Comparison of ENCODE assay signal across 8 mouse cellular contexts in genomic region chr16:17148084-17148483, GRCm38 (mm10). TPM values are rescaled to one million over a fixed set of nuclear protein-coding genes. Genes with fewer than 3 reads are reported as not detected.
DNase-seq lines count a peak whose midpoint lies in the region; ATAC-seq and TF ChIP-seq lines count a peak whose summit lies in the region.

No protein-coding gene starts in this region.

- no peaks in the 10 kb centered on the region for H3K27me3 ChIP-seq in embryonic facial prominence, embryonic 15.5 days
- no peaks in the 10 kb centered on the region for H3K27me3 ChIP-seq in intestine, embryonic 15.5 days (replicated peaks)
- no peaks in the 10 kb centered on the region; the same call in 1 of the 2 replicates for H3K27me3 ChIP-seq in midbrain, embryonic 14.5 days (ENCODE audit: control insufficient read depth, insufficient read depth, low read length)

- no peak overlapping the region for H3K27ac ChIP-seq in left cerebral cortex, adult 2 months
- no peak overlapping the region for H3K27ac ChIP-seq in embryonic facial prominence, embryonic 15.5 days (replicated peaks)
- H3K27ac ChIP-seq in intestine, embryonic 15.5 days: peak overlapping the region; percentile 27; the same call in 1 of the 2 replicates
- no peak overlapping the region for H3K27ac ChIP-seq in midbrain, embryonic 14.5 days (replicated peaks; ENCODE audit: low read depth, low read length)

- H3K4me1 ChIP-seq in embryonic facial prominence, embryonic 15.5 days: peaks cover 17% of the 10 kb centered on the region
- peaks cover 17% of the 10 kb centered on the region for H3K4me1 ChIP-seq in intestine, embryonic 15.5 days (replicated peaks)
- peaks cover 10% of the 10 kb centered on the region for H3K4me1 ChIP-seq in midbrain, embryonic 14.5 days (ENCODE audit: control insufficient read depth, insufficient read depth, low read length)

- no peak overlapping the region; the same call in 1 of the 2 replicates for H3K9ac ChIP-seq in embryonic facial prominence, embryonic 15.5 days
- H3K9ac ChIP-seq in intestine, embryonic 15.5 days: peak overlapping the region; percentile 57
- peak overlapping the region; percentile 71 for H3K9ac ChIP-seq in midbrain, embryonic 14.5 days (replicated peaks; ENCODE audit: low read length)

- peak overlapping the region; percentile 72 for H3K4me3 ChIP-seq in left cerebral cortex, adult 2 months
- peak overlapping the region; percentile 60 for H3K4me3 ChIP-seq in embryonic facial prominence, embryonic 15.5 days (replicated peaks)
- H3K4me3 ChIP-seq in intestine, embryonic 15.5 days (replicated peaks): peak overlapping the region; percentile 64
- H3K4me3 ChIP-seq in midbrain, embryonic 14.5 days (replicated peaks; ENCODE audit: low read depth, low read length): peak overlapping the region; percentile 60

- intact Hi-C loops in left cerebral cortex, adult 2 months (cut with DNase I): loop anchor here (5.0 kb wide), 1 partner anchor 129 kb away; the partner anchor contains the start of gene Tmem191c
- intact Hi-C loops in left cerebral cortex, postnatal 25 days (cut with DNase I): no loop called here

- H3K36me3 ChIP-seq in embryonic facial prominence, embryonic 15.5 days: peaks cover 17% of the 10 kb centered on the region
- 0 out of 2 replicates have a peak, but pooled peaks cover 2% of the 10 kb centered on the region for H3K36me3 ChIP-seq in intestine, embryonic 15.5 days
- H3K36me3 ChIP-seq in midbrain, embryonic 14.5 days (ENCODE audit: control insufficient read depth, insufficient read depth, low read length): peaks cover 19% of the 10 kb centered on the region

- WGBS in embryonic facial prominence, embryonic 15.5 days: 4% methylated on average over 16 of the region's 16 CpGs
- 9% methylated on average over 16 of the region's 16 CpGs for WGBS in intestine, embryonic 15.5 days
- WGBS in midbrain, embryonic 14.5 days: 6% methylated on average over 16 of the region's 16 CpGs

- peak overlapping the region; percentile 94 for H3K4me2 ChIP-seq in embryonic facial prominence, embryonic 15.5 days (replicated peaks)
- H3K4me2 ChIP-seq in intestine, embryonic 15.5 days (replicated peaks): peak overlapping the region; percentile 94
- peak overlapping the region; percentile 90 for H3K4me2 ChIP-seq in midbrain, embryonic 14.5 days (ENCODE audit: low read length)

- ATAC-seq in embryonic facial prominence, embryonic 15.5 days (ENCODE audit: insufficient number of reproducible peaks, low FRiP score, low TSS enrichment, low read depth): 0 out of 2 replicates have a peak, but pooled peaks have one; percentile 27
- ATAC-seq in intestine, embryonic 15.5 days: peak; percentile 26
- peak; percentile 18; the same call in 1 of the 2 replicates for ATAC-seq in midbrain, embryonic 14.5 days (ENCODE audit: low FRiP score, low TSS enrichment)

- H3K9me3 ChIP-seq in embryonic facial prominence, embryonic 15.5 days (replicated peaks): no peaks in the 10 kb centered on the region
- no peaks in the 10 kb centered on the region for H3K9me3 ChIP-seq in intestine, embryonic 15.5 days
- no peaks in the 10 kb centered on the region for H3K9me3 ChIP-seq in midbrain, embryonic 14.5 days (ENCODE audit: control insufficient read depth, low read length)

- peak in 1 of 2 experiments; percentile 32 for DNase-seq in left cerebral cortex, adult 2 months (ENCODE audit: extremely low spot score in 1 of 2, low spot score in 2 of 2)
- no peak for DNase-seq in left cerebral cortex, postnatal 25 days (ENCODE audit: low spot score in 2 of 2)
- DNase-seq in T-cell, adult 2 months (ENCODE audit: low spot score): peak; percentile 6
- DNase-seq in midbrain, embryonic 14.5 days: peak; percentile 58
- peak; percentile 48 to 60 for DNase-seq in thymus, postnatal 36 days
- DNase-seq in adrenal gland, adult 8-10 months: no peak

- TF ChIP-seq CTCF in left cerebral cortex, adult 2 months (IDR thresholded peaks at IDR 0.05): no peak; the same call in 1 of the 2 replicates

RNA-seq across cellular contexts. Expression of gene Ccdc116, which starts 1.1 kb away (rescaled TPM):
- 1 to 10 TPM; 1.3 to 2.1 TPM for total RNA-seq in left cerebral cortex, adult 2 months (2021)
- 1 to 10 TPM; 1.9 to 2.3 TPM for total RNA-seq in left cerebral cortex, postnatal 25 days (2021)
- 0.80 and 1.2 TPM in 2 replicates for polyA plus RNA-seq in embryonic facial prominence, embryonic 15.5 days (2015; fragmentation: Nextera tagmentation; extraction: Ambion mirVana)
- polyA plus RNA-seq in intestine, embryonic 15.5 days (2015; fragmentation: Nextera tagmentation; extraction: Ambion mirVana): 1.9 and 2.3 TPM in 2 replicates
- 2.0 and 2.7 TPM in 2 replicates for polyA plus RNA-seq in midbrain, embryonic 14.5 days (2014; fragmentation: Nextera tagmentation; extraction: Ambion mirVana)
- total RNA-seq in adrenal gland, adult 8-10 months (2022): under 1 TPM; 0.35 to 0.66 (median 0.47) TPM

RNA-seq across cellular contexts. Expression of gene Ydjc, which starts 3.7 kb away (rescaled TPM):
- 10 to 100 TPM; 24.0 to 25.4 TPM for total RNA-seq in left cerebral cortex, adult 2 months (2021)
- total RNA-seq in left cerebral cortex, postnatal 25 days (2021): 10 to 100 TPM; 30.6 to 31.5 TPM
- 14.3 and 15.3 TPM in 2 replicates for polyA plus RNA-seq in embryonic facial prominence, embryonic 15.5 days (2015; fragmentation: Nextera tagmentation; extraction: Ambion mirVana)
- polyA plus RNA-seq in intestine, embryonic 15.5 days (2015; fragmentation: Nextera tagmentation; extraction: Ambion mirVana): 33.5 and 35.1 TPM in 2 replicates
- polyA plus RNA-seq in midbrain, embryonic 14.5 days (2014; fragmentation: Nextera tagmentation; extraction: Ambion mirVana): 34.2 and 46.8 TPM in 2 replicates
- 10 to 100 TPM in 2 of 4 experiments, 1 to 10 TPM in 2; 7.3 to 16.8 (median 9.7) TPM for total RNA-seq in adrenal gland, adult 8-10 months (2022)

RNA-seq across cellular contexts. Expression of gene Sdf2l1, which starts 15.9 kb away (rescaled TPM):
- total RNA-seq in left cerebral cortex, adult 2 months (2021): 10 to 100 TPM; 20.2 to 25.2 TPM
- 10 to 100 TPM; 34.0 to 34.2 TPM for total RNA-seq in left cerebral cortex, postnatal 25 days (2021)
- polyA plus RNA-seq in embryonic facial prominence, embryonic 15.5 days (2015; fragmentation: Nextera tagmentation; extraction: Ambion mirVana): 69.5 and 70.2 TPM in 2 replicates
- 134 and 192 TPM in 2 replicates for polyA plus RNA-seq in intestine, embryonic 15.5 days (2015; fragmentation: Nextera tagmentation; extraction: Ambion mirVana)
- 20.3 and 23.2 TPM in 2 replicates for polyA plus RNA-seq in midbrain, embryonic 14.5 days (2014; fragmentation: Nextera tagmentation; extraction: Ambion mirVana)
- 10 to 100 TPM; 25.5 to 54.1 (median 34.4) TPM for total RNA-seq in adrenal gland, adult 8-10 months (2022)

RNA-seq across cellular contexts. Expression of gene 2610318N02Rik, which starts 23.1 kb away (rescaled TPM):
- 1 to 10 TPM; 1.1 to 2.5 TPM for total RNA-seq in left cerebral cortex, adult 2 months (2021)
- 1 to 10 TPM; 1.6 to 1.9 TPM for total RNA-seq in left cerebral cortex, postnatal 25 days (2021)
- polyA plus RNA-seq in embryonic facial prominence, embryonic 15.5 days (2015; fragmentation: Nextera tagmentation; extraction: Ambion mirVana): 23.3 and 24.5 TPM in 2 replicates
- 34.5 and 39.0 TPM in 2 replicates for polyA plus RNA-seq in intestine, embryonic 15.5 days (2015; fragmentation: Nextera tagmentation; extraction: Ambion mirVana)
- polyA plus RNA-seq in midbrain, embryonic 14.5 days (2014; fragmentation: Nextera tagmentation; extraction: Ambion mirVana): 14.8 and 15.8 TPM in 2 replicates
- total RNA-seq in adrenal gland, adult 8-10 months (2022): 1 to 10 TPM in 2 of 4 experiments, under 1 TPM in 2; 0.62 to 1.5 (median 1.1) TPM

RNA-seq across cellular contexts. Expression of gene Ppil2, which starts 37.0 kb away (rescaled TPM):
- 10 to 100 TPM; 85.3 to 89.8 TPM for total RNA-seq in left cerebral cortex, adult 2 months (2021)
- total RNA-seq in left cerebral cortex, postnatal 25 days (2021): 10 to 100 TPM; 72.7 to 84.5 TPM
- polyA plus RNA-seq in embryonic facial prominence, embryonic 15.5 days (2015; fragmentation: Nextera tagmentation; extraction: Ambion mirVana): 128 and 142 TPM in 2 replicates
- polyA plus RNA-seq in intestine, embryonic 15.5 days (2015; fragmentation: Nextera tagmentation; extraction: Ambion mirVana): 121 and 129 TPM in 2 replicates
- polyA plus RNA-seq in midbrain, embryonic 14.5 days (2014; fragmentation: Nextera tagmentation; extraction: Ambion mirVana): 142 and 145 TPM in 2 replicates
- total RNA-seq in adrenal gland, adult 8-10 months (2022): 100 to 1,000 TPM in 3 of 4 experiments, 10 to 100 TPM in 1; 99.4 to 120 (median 106) TPM

Comparison
In these comparisons a context has a peak if more than half of its experiments do, and no peak if none do; other contexts are left out.
1. DNase-seq: peak in T-cell, adult 2 months (single experiment), midbrain, embryonic 14.5 days (single experiment) and thymus, postnatal 36 days (2 of 2); none in left cerebral cortex, postnatal 25 days (0 of 2) and adrenal gland, adult 8-10 months (single experiment).
2. Peak in every context shown above with its lines, with median percentiles within 50 percentile points of each other: H3K4me3 ChIP-seq, ATAC-seq and H3K4me2 ChIP-seq.